ENCODE assay signal across 21 mouse cellular contexts in genomic region chr2:35285209-35285608, GRCm38 (mm10). TPM values are rescaled to one million over a fixed set of nuclear protein-coding genes. Genes with fewer than 3 reads are reported as not detected.
DNase-seq lines count a peak whose midpoint lies in the region; ATAC-seq and TF ChIP-seq lines count a peak whose summit lies in the region.
"Had no signal": no experiment of that assay in that cellular context is flagged by ENCODE, and none has a peak within 500 bp of the region (broad histone marks: within the 10 kb centered on the region; RNA-seq: fewer than 3 reads in every experiment).

No protein-coding gene starts in this region.

- H3K27ac ChIP-seq in embryonic facial prominence, embryonic 15.5 days (replicated peaks): 0 out of 2 replicates have a peak overlapping the region, but pooled peaks have one; percentile 11
- no peak overlapping the region for H3K27ac ChIP-seq in embryonic facial prominence, embryonic 10.5 days (replicated peaks)
- peak overlapping the region; percentile 82 for H3K27ac ChIP-seq in gastrocnemius, adult 2 months

- H3K36me3 ChIP-seq in embryonic facial prominence, embryonic 15.5 days: peaks cover 27% of the 10 kb centered on the region
- H3K36me3 ChIP-seq in embryonic facial prominence, embryonic 10.5 days (replicated peaks): no peaks in the 10 kb centered on the region
- H3K36me3 ChIP-seq: G1E had no signal

- no peaks in the 10 kb centered on the region for H3K27me3 ChIP-seq in embryonic facial prominence, embryonic 15.5 days
- peaks cover 62% of the 10 kb centered on the region for H3K27me3 ChIP-seq in embryonic facial prominence, embryonic 10.5 days (replicated peaks; ENCODE audit: low read depth, poor library complexity, severe bottlenecking)
- H3K27me3 ChIP-seq: CH12.LX, Patski had no signal

- intact Hi-C loops in gastrocnemius, adult 2 months (cut with DNase I): no loop called here
- intact Hi-C loops in gastrocnemius, postnatal 36 days (cut with DNase I): loop anchor here (5.0 kb wide), 1 partner anchor 227 kb away; no protein-coding TSS in a partner anchor

- H3K9me3 ChIP-seq in embryonic facial prominence, embryonic 15.5 days (replicated peaks): no peaks in the 10 kb centered on the region
- no peaks in the 10 kb centered on the region for H3K9me3 ChIP-seq in embryonic facial prominence, embryonic 10.5 days
- H3K9me3 ChIP-seq: G1E had no signal

- H3K9ac ChIP-seq in embryonic facial prominence, embryonic 15.5 days: no peak overlapping the region

- DNase-seq in embryonic facial prominence, embryonic 10.5 days (ENCODE audit: low spot score): no peak
- DNase-seq in gastrocnemius, adult 2 months: no peak
- DNase-seq in gastrocnemius, postnatal 36 days: no peak
- peak; percentile 62 for DNase-seq in urinary bladder, postnatal 14 days (ENCODE audit: low spot score)
- DNase-seq in urinary bladder, postnatal 4 days (ENCODE audit: low spot score in 2 of 2): no peak
- DNase-seq: adrenal gland, adult 2 months; adrenal gland, adult 8-10 months; adrenal gland, postnatal 10 days; adrenal gland, postnatal 14 days; adrenal gland, postnatal 25 days; adrenal gland, postnatal 36 days; B cell, adult 2 months; cerebellum, adult 11 months; cerebellum, adult 11-12 months; cerebellum, adult 18-20 months had no signal

- no peak for ATAC-seq in embryonic facial prominence, embryonic 15.5 days (ENCODE audit: insufficient number of reproducible peaks, low FRiP score, low TSS enrichment, low read depth)
- ATAC-seq: activated CD4-positive, CD25-positive, alpha-beta regulatory T cell, adult 4 months; CD4-positive, CD25-positive, alpha-beta regulatory T cell, adult 4 months; Patski had no signal

- no peak overlapping the region for H3K4me2 ChIP-seq in embryonic facial prominence, embryonic 15.5 days (replicated peaks)

- TF ChIP-seq CTCF in gastrocnemius, adult 2 months (IDR thresholded peaks at IDR 0.05): no peak

- no peak overlapping the region for H3K4me3 ChIP-seq in embryonic facial prominence, embryonic 15.5 days (replicated peaks)
- H3K4me3 ChIP-seq in embryonic facial prominence, embryonic 10.5 days: no peak overlapping the region
- peak overlapping the region; percentile 76 for H3K4me3 ChIP-seq in gastrocnemius, adult 2 months

- H3K4me1 ChIP-seq in embryonic facial prominence, embryonic 15.5 days: peaks cover 27% of the 10 kb centered on the region
- H3K4me1 ChIP-seq in embryonic facial prominence, embryonic 10.5 days: peaks cover 13% of the 10 kb centered on the region

- WGBS in embryonic facial prominence, embryonic 15.5 days: 65% methylated on average over 5 of the region's 5 CpGs
- WGBS in embryonic facial prominence, embryonic 10.5 days: 78% methylated on average over 5 of the region's 5 CpGs

RNA-seq across cellular contexts. Expression of gene Gsn, which starts 29.0 kb away (rescaled TPM):
- polyA plus RNA-seq in embryonic facial prominence, embryonic 15.5 days (2015; fragmentation: Nextera tagmentation; extraction: Ambion mirVana): 327 and 340 TPM in 2 replicates
- 13.6 and 18.9 TPM in 2 replicates for polyA plus RNA-seq in embryonic facial prominence, embryonic 10.5 days (2016; fragmentation: Nextera tagmentation; extraction: Ambion mirVana)
- 100 to 1,000 TPM; 676 to 777 TPM for total RNA-seq in gastrocnemius, adult 2 months (2021)
- 100 to 1,000 TPM; 396 to 415 TPM for total RNA-seq in gastrocnemius, postnatal 36 days (2021)

RNA-seq across cellular contexts. Expression of gene Stom, which starts 51.6 kb away (rescaled TPM):
- 32.1 and 37.3 TPM in 2 replicates for polyA plus RNA-seq in embryonic facial prominence, embryonic 15.5 days (2015; fragmentation: Nextera tagmentation; extraction: Ambion mirVana)
- polyA plus RNA-seq in embryonic facial prominence, embryonic 10.5 days (2016; fragmentation: Nextera tagmentation; extraction: Ambion mirVana): 18.0 and 18.9 TPM in 2 replicates
- 10 to 100 TPM; 17.1 to 30.1 TPM for total RNA-seq in gastrocnemius, adult 2 months (2021)
- 10 to 100 TPM; 18.4 to 20.7 TPM for total RNA-seq in gastrocnemius, postnatal 36 days (2021)
